7 mouse cellular contexts compared by ENCODE assay signal in the genomic region with DNA sequence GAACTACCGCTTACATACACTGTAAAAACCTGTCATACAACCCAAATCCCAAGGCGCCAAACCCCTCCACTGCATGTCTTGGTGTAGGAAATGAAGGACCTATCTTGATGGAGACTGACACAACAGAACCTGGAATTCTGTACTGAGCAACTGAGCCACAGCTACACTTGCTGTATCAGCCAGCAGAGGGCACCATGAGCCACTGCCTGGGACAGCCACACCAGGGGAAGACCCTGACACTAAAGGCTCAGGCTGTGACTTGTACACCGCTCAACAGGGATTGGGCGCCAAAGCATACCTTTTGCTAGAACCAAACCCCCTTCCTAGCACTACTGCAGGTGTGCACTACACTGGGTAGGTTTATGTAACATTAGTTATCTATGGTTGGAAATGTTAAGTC.
DNase-seq lines count a peak whose midpoint lies in the region; ATAC-seq lines count a peak whose summit lies in the region.

No protein-coding gene starts in this region.

- no peaks in the 10 kb centered on the region for H3K27me3 ChIP-seq in forebrain, embryonic 14.5 days (replicated peaks; ENCODE audit: control insufficient read depth, insufficient read depth, low read length)
- H3K27me3 ChIP-seq in hindbrain, embryonic 11.5 days (ENCODE audit: control insufficient read depth, insufficient read depth, low read length), result no peaks in the 10 kb centered on the region

- H3K27ac ChIP-seq in forebrain, embryonic 14.5 days (ENCODE audit: low read depth, low read length), result no peak overlapping the region
- no peak overlapping the region for H3K27ac ChIP-seq in hindbrain, embryonic 11.5 days (ENCODE audit: low read depth, low read length)

- H3K36me3 ChIP-seq in forebrain, embryonic 14.5 days (ENCODE audit: control insufficient read depth, insufficient read depth, low read length), result peaks cover 59% of the 10 kb centered on the region
- H3K36me3 ChIP-seq in hindbrain, embryonic 11.5 days (ENCODE audit: control insufficient read depth, insufficient read depth, low read length), result peaks cover 8% of the 10 kb centered on the region

- DNase-seq in NIH3T3 (ENCODE audit: low read depth), result peak; percentile 79
- DNase-seq in brain, adult 2 months (ENCODE audit: low read depth, low spot score), result peak; percentile 76
- peak; percentile 73 for DNase-seq in forebrain, embryonic 14.5 days (ENCODE audit: low spot score)
- peak; percentile 75 for DNase-seq in hindbrain, embryonic 11.5 days (ENCODE audit: low spot score)
- peak; percentile 55 for DNase-seq in layer of hippocampus, adult 9-11 months
- DNase-seq in lung, postnatal 25 days (ENCODE audit: low spot score), result peak; percentile 74
- DNase-seq in right cerebral cortex, postnatal 4 days, result peak; percentile 65

- no peak overlapping the region for H3K9ac ChIP-seq in forebrain, embryonic 14.5 days (ENCODE audit: low read length)
- H3K9ac ChIP-seq in hindbrain, embryonic 11.5 days (ENCODE audit: low read depth, low read length), result no peak overlapping the region

- H3K9me3 ChIP-seq in forebrain, embryonic 14.5 days (replicated peaks; ENCODE audit: control insufficient read depth, low read length), result no peaks in the 10 kb centered on the region
- H3K9me3 ChIP-seq in hindbrain, embryonic 11.5 days (ENCODE audit: control insufficient read depth, low read length), result no peaks in the 10 kb centered on the region

- no peak overlapping the region for H3K4me3 ChIP-seq in forebrain, embryonic 14.5 days (ENCODE audit: low read depth, low read length)
- no peak overlapping the region for H3K4me3 ChIP-seq in hindbrain, embryonic 11.5 days (ENCODE audit: low read depth, low read length)

- H3K4me1 ChIP-seq in forebrain, embryonic 14.5 days (ENCODE audit: control insufficient read depth, insufficient read depth, low read length), result no peaks in the 10 kb centered on the region
- no peaks in the 10 kb centered on the region for H3K4me1 ChIP-seq in hindbrain, embryonic 11.5 days (replicated peaks; ENCODE audit: control insufficient read depth, insufficient read depth, low read length)

- ATAC-seq in forebrain, embryonic 14.5 days, result peak; percentile 78
- 0 out of 2 replicates have a peak, but pooled peaks have one; percentile 71 for ATAC-seq in hindbrain, embryonic 11.5 days (ENCODE audit: low FRiP score)

- 72% methylated on average over 4 of the region's 4 CpGs for WGBS in forebrain, embryonic 14.5 days
- 86% methylated on average over 4 of the region's 4 CpGs for WGBS in hindbrain, embryonic 11.5 days

- no peak overlapping the region for H3K4me2 ChIP-seq in forebrain, embryonic 14.5 days (ENCODE audit: low read length)
- no peak overlapping the region for H3K4me2 ChIP-seq in hindbrain, embryonic 11.5 days (replicated peaks; ENCODE audit: low read depth, low read length)
